Mouse (Mus musculus): ENCODE measurements around the gene Zc3h10. TPM values are rescaled to one million over a fixed set of nuclear protein-coding genes. Genes with fewer than 3 reads are reported as not detected.

The Zc3h10 gene
- polyA plus RNA-seq (2012; rRNA removed): 11.9 and 12.9 TPM in 2 replicates

DNA sequence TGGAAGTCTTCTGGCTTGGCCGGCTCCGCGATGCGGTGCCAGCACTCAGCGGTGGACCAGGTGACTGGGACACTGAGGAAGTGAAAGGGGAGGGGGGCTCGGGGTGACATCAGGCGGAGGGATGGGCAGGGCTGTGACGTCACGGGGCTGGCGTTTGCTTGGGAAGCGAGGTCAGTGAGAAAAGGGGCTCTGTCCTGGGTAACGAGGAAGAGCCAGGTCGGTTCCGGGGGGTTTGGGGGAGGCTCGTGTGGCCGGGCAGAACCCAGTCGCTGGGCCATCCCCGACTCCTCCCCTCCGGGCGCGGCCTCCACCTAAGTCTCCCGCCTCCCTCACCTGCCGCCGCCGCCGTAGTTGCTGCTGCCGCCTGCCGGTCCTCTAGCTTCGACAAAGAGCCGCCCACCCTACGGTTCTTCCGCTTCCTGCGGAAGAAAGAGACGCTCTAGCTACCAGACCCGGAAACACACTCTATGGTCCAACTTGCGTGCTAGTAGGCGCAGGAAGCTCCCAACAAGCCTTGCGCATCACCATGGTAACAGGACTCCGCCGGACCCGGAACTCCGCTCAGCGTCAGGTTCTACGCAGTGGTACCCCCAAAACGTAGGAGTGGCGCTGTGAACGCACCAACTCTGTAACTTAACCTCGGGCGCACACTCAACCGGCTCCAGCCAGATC is at the start of gene Zc3h10:
Gene Zc3h10 (minus strand): TSS at position 414 of the 672 bp plus-strand sequence.
- TF ChIP-seq POLR2A (IDR thresholded peaks at IDR 0.05; ENCODE audit: extremely low read depth, insufficient read depth, low read length) (peak; percentile 85), CTCF (IDR thresholded peaks at IDR 0.05; ENCODE audit: extremely low read depth, insufficient read depth, low read length) (no peak)
- peak within 1 kb of the TSS; percentile 56 for H3K27ac ChIP-seq (ENCODE audit: insufficient read depth, low read length)
- peak within 1 kb of the TSS; percentile 81 for H3K4me3 ChIP-seq (ENCODE audit: insufficient read depth, low read length)
- H3K4me1 ChIP-seq (ENCODE audit: control insufficient read depth, insufficient read depth, low read length): peaks cover 6% of the 10 kb centered on the region; the same call in 1 of the 2 replicates

DNA sequence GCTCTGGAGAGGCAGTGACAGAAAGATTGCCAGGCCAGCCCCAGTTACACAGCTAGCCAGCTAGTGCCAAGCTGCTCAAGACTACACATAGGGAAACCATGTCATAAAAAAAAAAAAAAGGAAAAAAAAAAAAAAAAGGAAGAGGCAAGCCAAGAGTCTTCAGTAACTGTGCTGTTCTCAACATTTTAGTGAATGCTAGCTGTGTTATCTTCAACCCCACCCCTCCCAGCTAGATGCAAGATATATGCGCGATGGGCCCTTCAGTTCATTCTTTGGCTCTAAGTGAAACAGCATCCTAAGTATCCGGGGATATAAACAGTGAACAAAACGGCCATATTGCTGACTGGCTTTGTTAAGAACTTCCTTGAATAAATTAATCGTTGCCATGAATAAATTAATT is 45.2 kb upstream of the Zc3h10 start:
- Histone ChIP-seq H3K4me1 (ENCODE audit: control insufficient read depth, insufficient read depth, low read length) (no peaks in the 10 kb centered on the region), H3K4me3 (ENCODE audit: insufficient read depth, low read length) (no peak overlapping the region), H3K27ac (ENCODE audit: insufficient read depth, low read length) (no peak overlapping the region)
- TF ChIP-seq POLR2A (IDR thresholded peaks at IDR 0.05; ENCODE audit: extremely low read depth, insufficient read depth, low read length): no peak
- no peak for TF ChIP-seq CTCF (IDR thresholded peaks at IDR 0.05; ENCODE audit: extremely low read depth, insufficient read depth, low read length)

DNA sequence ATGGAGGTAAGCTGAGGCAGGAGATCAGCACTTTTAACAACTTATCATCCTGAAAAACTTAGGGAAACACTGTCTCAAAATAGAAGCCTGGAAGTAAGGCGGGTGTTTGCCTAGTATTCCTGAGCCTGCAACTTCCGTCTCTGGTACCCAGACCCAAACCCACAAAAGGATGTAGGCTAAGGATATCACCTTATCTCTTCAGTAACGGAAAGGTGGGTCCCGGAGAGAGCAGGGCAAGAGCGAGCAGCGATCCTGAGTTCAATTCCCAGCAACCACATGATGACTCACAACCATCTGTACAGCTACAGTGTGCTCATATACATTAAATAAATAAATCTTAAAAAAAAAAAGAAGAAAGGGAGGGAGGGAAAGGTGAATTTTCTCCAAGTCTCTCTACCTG is 43.9 kb upstream of the Zc3h10 start:
- TF ChIP-seq POLR2A (IDR thresholded peaks at IDR 0.05; ENCODE audit: extremely low read depth, insufficient read depth, low read length) (no peak), CTCF (IDR thresholded peaks at IDR 0.05; ENCODE audit: extremely low read depth, insufficient read depth, low read length) (no peak)
- Histone ChIP-seq H3K27ac (ENCODE audit: insufficient read depth, low read length) (no peak overlapping the region), H3K4me3 (ENCODE audit: insufficient read depth, low read length) (no peak overlapping the region), H3K4me1 (ENCODE audit: control insufficient read depth, insufficient read depth, low read length) (no peaks in the 10 kb centered on the region)

DNA sequence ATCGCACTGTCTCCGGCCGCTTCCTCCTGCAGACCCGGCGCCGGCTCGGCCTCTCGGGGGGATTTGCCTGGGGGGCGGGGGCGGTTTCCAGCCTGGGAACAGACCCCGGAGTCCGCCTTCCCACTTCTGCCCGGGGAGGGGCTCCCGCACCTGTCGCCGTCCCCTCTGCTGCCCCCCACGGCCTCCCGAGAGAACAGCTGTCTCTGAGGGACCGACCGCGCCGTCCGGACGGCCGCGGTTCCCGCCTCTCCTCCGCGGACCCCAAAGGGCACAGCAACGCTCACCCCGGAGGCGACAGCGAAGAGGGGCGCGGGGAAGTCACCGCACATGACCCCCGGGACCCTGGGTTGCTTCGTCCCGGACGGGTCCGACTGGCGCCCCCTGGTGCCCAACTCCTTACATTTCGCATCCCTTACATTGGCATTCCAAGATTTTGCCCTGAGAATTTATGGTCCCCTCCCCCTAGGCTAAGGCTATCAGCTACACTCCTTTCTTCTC is 42.7 kb upstream of the Zc3h10 start:
- H3K4me1 ChIP-seq (ENCODE audit: control insufficient read depth, insufficient read depth, low read length): no peaks in the 10 kb centered on the region
- H3K4me3 ChIP-seq (ENCODE audit: insufficient read depth, low read length): peak overlapping the region; percentile 23
- TF ChIP-seq CTCF (IDR thresholded peaks at IDR 0.05; ENCODE audit: extremely low read depth, insufficient read depth, low read length): peak; percentile 49
- TF ChIP-seq POLR2A (IDR thresholded peaks at IDR 0.05; ENCODE audit: extremely low read depth, insufficient read depth, low read length): no peak
- no peak overlapping the region for H3K27ac ChIP-seq (ENCODE audit: insufficient read depth, low read length)

DNA sequence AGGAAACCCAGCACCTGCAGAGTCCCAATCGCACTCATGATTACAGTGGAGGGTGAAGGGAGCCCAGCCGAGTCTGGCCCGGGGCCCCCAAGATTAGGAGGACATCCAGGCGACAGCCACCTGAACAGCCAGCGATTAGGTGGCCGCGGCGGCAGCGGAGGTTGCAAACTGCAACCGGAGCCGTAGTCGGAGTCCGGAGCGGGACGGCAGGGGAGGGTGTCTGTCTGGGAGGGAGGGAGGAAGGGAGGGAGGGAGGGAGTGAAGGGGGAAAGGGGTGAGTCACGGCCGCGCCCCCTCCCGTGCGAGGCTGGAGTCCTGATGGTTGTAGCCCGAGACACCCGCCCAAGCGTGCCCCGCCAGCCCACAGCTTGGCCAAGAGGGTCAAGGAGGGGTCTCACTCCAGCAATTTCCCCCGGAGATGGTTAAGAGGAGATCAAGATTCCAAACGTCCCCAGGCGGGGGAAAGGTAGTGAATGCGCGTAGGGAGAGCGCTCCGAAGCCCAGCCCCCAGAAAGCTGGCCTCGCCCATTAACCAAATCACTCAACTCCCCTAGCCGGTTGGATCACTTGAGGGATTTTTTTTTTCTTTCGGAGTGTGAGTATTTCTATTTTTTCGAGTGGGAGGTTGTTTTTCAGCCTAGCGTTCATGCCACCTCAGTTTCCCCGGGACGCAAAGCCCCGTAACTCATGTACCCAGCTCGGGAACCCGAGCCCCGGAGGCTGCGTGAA is 42.1 kb upstream of the Zc3h10 start, which contains the start of gene Erbb3:
Gene Erbb3 (minus strand): TSS at position 189 of the 729 bp plus-strand sequence.
- H3K27ac ChIP-seq (ENCODE audit: insufficient read depth, low read length): no peak within 1 kb of the TSS
- TF ChIP-seq CTCF (IDR thresholded peaks at IDR 0.05; ENCODE audit: extremely low read depth, insufficient read depth, low read length) (no peak), POLR2A (IDR thresholded peaks at IDR 0.05; ENCODE audit: extremely low read depth, insufficient read depth, low read length) (no peak)
- H3K4me1 ChIP-seq (ENCODE audit: control insufficient read depth, insufficient read depth, low read length): no peaks in the 10 kb centered on the region
- H3K4me3 ChIP-seq (ENCODE audit: insufficient read depth, low read length): peak within 1 kb of the TSS; percentile 23

DNA sequence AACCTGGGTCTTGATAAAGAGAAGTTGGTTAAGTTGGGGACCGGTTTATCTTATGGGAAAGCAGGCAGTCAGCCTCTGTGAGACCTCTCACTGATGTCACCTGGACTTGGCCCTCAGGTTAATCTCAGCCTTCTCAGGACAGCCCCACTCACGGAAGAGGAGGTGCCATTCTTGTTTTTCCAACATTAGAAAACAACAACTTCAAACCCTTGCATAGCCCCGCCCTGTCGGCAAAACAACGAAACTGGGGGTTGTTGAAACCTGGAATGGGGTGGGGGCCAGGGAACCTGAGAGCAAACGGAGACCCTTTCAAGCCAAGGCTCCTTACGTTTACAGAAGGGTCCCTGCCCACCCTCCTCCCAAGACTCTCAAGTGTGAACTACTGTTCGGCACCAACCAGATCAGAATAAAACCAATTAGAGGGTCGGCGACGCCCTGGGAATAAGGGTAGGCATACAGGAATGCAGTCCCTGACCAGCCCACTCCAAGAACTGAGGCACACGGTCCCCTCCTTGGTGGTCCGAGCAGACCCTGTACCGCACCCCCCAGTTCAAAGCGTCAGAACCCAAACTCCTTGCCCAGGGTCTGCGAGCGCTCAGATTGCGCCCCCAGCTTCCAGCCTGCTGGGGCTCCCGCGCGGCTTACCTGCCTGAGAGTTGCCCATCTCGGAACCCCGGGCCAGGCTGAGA is 41.3 kb upstream of the Zc3h10 start:
- Histone ChIP-seq H3K4me1 (ENCODE audit: control insufficient read depth, insufficient read depth, low read length) (no peaks in the 10 kb centered on the region), H3K27ac (ENCODE audit: insufficient read depth, low read length) (no peak overlapping the region), H3K4me3 (ENCODE audit: insufficient read depth, low read length) (peak overlapping the region; percentile 23)
- TF ChIP-seq POLR2A (IDR thresholded peaks at IDR 0.05; ENCODE audit: extremely low read depth, insufficient read depth, low read length) (no peak), CTCF (IDR thresholded peaks at IDR 0.05; ENCODE audit: extremely low read depth, insufficient read depth, low read length) (no peak)

DNA sequence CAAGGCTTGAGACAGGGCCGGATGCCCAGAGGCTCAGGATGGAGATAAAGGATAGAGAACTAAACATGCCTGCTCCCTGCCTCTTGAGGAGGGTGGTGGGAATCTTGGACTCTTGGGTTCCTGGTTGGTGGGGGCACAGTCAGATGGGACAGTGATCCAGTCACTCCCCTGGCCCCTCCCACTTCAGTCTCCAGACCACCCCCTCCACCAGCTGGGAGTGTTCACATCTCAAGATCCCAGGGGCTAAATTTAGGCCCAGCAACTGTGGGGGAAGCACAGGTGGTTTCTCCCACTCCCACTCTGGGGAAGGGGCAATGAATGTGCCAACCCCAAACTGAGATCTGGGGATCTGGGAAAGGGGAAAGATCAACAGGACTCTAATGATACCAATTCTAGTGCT is 40.6 kb upstream of the Zc3h10 start:
- Histone ChIP-seq H3K27ac (ENCODE audit: insufficient read depth, low read length) (no peak overlapping the region), H3K4me3 (ENCODE audit: insufficient read depth, low read length) (peak overlapping the region; percentile 23; the same call in 1 of the 2 replicates), H3K4me1 (ENCODE audit: control insufficient read depth, insufficient read depth, low read length) (no peaks in the 10 kb centered on the region)
- TF ChIP-seq CTCF (IDR thresholded peaks at IDR 0.05; ENCODE audit: extremely low read depth, insufficient read depth, low read length) (no peak), POLR2A (IDR thresholded peaks at IDR 0.05; ENCODE audit: extremely low read depth, insufficient read depth, low read length) (no peak)

DNA sequence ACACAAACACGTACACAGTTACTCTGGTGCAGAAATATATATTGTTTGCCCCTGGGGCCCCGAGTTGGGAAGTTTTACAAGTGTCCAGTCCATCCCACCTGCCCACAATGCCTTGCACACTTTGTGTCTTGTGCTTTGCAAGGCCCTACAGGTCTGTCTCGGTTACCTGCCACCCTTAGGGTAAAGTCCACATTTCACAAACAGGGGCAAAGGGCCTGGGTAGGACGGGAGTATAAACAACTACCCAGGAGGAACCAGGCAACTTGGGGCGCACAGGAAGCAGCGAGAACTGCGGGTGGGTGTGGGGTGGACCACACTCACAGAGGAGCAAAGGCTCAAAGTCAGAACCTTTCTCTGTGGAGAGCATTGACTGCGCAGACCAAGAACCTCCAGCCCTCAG is 40.1 kb upstream of the Zc3h10 start:
- H3K27ac ChIP-seq (ENCODE audit: insufficient read depth, low read length): peak overlapping the region; percentile 58; the same call in 1 of the 2 replicates
- no peaks in the 10 kb centered on the region for H3K4me1 ChIP-seq (ENCODE audit: control insufficient read depth, insufficient read depth, low read length)
- TF ChIP-seq POLR2A (IDR thresholded peaks at IDR 0.05; ENCODE audit: extremely low read depth, insufficient read depth, low read length): no peak
- TF ChIP-seq CTCF (IDR thresholded peaks at IDR 0.05; ENCODE audit: extremely low read depth, insufficient read depth, low read length): no peak
- H3K4me3 ChIP-seq (ENCODE audit: insufficient read depth, low read length): peak overlapping the region; percentile 16; the same call in 1 of the 2 replicates

DNA sequence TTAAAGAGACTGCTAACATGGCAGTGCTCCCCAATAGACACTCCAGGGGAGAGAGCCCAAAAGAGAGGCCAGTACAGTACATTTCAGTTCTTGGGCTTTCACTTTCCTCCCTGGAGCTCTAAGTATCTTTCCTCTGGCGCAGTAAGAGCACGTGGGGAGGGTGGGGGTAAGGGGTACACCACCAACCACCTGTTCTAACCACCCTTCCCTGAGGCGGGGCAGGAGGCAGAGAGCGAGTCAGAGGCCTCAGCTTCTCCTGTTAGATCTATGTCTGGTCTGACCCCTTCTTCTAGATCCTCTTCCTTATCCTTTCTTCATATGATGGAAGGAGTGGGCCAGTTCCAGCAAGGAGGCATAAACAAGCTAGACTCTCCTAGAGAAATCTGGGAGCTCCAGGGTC is 39.5 kb upstream of the Zc3h10 start:
- Histone ChIP-seq H3K4me3 (ENCODE audit: insufficient read depth, low read length) (no peak overlapping the region), H3K27ac (ENCODE audit: insufficient read depth, low read length) (peak overlapping the region; percentile 80), H3K4me1 (ENCODE audit: control insufficient read depth, insufficient read depth, low read length) (no peaks in the 10 kb centered on the region)
- TF ChIP-seq POLR2A (IDR thresholded peaks at IDR 0.05; ENCODE audit: extremely low read depth, insufficient read depth, low read length) (no peak), CTCF (IDR thresholded peaks at IDR 0.05; ENCODE audit: extremely low read depth, insufficient read depth, low read length) (no peak)

Data from cortical plate, adult 2 months (tissue).